Mouse (Mus musculus) NIH3T3 (cell line): ENCODE data around the gene Etnk2.
"Not testable (repeated sequence)": the region's sequence is repeated elsewhere in the genome, so short reads cannot be mapped to it uniquely, and the experiment has no call there.

Experiments
- DNase-seq: peaks from one replicate; pipeline ENCODE4 v3.0.0-alpha.2; 2012; ENCODE audit warnings: low read depth

The Etnk2 gene

GRCm38 (mm10) chr1:133363276-133364021, at the start of gene Etnk2:
Gene Etnk2 (plus strand): TSS chr1:133363572.
- no peak for DNase-seq

DNA sequence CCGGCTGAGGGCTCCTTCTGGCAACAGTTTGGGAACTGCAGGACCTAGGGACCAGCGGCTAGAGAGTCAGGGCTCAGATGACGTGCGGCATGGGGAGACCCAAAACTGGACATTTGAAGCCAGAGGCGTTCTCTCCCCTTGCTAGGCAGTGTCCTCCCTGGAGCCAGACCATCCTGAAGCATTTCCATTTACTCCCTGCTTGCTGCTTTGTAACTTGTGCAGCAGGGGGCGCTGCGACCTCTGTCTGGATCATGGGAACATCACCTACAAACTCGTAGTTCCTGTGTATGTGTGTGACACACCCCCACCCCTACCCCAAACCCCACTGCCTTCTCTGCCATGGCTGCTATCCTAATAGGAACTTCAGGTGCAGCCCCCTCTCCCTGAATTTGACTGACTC, 49.0 kb upstream of the Etnk2 start:
- peak; percentile 53 for DNase-seq

GRCm38 (mm10) chr1:133315775-133316174, 47.6 kb upstream of the Etnk2 start:
- DNase-seq = no peak

GRCm38 (mm10) chr1:133316577-133316976, 46.8 kb upstream of the Etnk2 start:
- no peak for DNase-seq

DNA sequence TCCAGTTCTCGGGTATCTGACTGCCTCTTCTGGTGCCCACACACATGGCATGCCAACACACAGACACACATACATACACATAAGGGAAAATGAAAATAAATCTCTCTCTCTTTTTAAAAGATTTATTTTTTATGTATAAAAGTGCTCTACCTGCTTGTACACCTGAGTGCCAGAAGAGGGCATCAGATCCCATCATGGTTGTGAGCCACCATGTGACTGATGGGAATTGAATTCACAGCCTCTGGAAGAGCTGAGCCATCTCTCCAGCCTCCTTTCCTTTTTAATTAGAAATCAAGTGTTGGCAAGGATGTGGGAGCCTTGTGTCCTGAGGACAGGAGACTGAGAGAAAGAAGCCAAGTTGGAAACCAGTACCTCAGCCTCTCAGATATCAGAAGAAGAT, 46.2 kb upstream of the Etnk2 start:
- no peak for DNase-seq

- no peak for DNase-seq
These were observed 42.0 kb upstream of the Etnk2 start, which contains the start of gene Kiss1 for GRCm38 (mm10) chr1:133321267-133321925. Gene Kiss1 (plus strand): TSS chr1:133321875.

DNA sequence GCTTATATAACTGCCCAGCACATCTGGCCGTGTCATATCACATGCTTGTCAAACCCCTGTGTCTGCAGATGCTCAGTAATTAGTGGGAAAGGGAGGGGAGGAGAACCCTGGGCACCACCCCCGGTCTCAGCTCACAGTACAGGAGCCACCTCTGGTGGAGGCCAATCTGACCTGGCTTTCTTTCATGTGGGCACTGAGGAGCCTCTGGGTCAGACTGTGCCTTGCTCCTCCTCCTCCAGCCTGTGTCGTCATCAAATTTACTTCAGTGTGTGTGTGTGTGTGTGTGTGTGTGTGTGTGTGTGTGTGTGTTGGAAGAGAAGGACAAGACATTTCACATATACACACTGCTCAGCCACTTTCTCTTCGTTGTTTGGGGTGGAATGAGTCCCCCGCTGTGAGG, 40.0 kb upstream of the Etnk2 start:
- no peak for DNase-seq

- no peak for DNase-seq
These were observed 37.4 kb upstream of the Etnk2 start for GRCm38 (mm10) chr1:133325951-133326350.

GRCm38 (mm10) chr1:133327094-133327493, 36.3 kb upstream of the Etnk2 start:
- no peak for DNase-seq

DNA sequence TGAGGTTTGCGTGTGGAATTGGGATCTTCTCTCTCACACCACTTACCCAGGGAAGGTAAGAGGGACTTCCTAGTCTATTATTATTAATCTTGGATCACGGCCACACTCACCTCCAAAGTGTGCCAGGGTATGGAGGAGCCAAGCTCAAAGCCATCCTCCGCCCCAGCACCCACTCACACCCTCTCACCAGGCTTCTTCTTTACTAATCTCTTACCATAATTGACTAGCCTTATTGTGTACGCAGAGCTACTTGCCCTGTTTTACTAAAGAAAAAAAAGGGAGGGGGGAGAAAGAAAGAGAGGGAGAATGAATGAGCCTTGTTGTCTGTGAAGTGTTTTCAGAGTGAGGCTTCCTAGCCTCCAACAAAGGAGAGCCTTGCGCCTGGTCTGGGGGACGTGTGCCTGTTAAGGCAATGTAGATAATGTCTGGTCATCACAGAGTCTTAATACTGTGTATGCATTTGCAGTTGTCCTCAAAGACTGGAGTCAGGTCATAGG, 35.0 kb upstream of the Etnk2 start:
- DNase-seq = no peak

DNA sequence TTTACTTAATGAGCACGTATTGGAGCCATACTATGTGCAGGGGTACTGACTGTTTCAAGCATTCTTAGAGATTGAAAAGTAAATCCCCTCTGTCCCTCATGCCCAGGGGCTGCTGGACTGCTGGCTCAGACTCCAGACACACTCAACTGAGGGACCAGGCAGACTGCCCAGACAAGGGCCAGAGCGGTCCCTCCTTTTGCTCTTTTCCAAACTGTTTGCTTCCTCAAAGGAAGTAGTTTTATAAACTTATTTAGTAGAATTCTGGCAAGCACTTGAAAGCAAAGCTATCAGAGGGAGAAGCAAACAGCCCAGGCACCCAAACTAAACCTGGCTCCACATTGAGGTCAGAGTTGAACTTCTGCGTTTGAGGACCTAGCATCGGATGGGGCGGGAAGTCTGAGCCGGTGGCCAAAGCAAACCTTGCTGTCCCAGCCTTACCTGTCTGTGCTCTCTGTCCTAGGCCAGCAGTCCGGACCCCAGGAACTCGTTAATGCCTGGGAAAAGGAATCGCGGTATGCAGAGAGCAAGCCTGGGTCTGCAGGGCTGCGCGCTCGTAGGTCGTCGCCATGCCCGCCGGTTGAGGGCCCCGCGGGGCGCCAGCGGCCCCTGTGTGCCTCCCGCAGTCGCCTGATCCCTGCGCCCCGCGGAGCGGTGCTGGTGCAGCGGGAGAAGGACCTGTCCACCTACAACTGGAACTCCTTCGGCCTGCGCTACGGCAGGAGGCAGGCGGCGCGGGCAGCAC, 34.3 kb upstream of the Etnk2 start:
- DNase-seq = no peak

GRCm38 (mm10) chr1:133329638-133329964, 33.8 kb upstream of the Etnk2 start:
- DNase-seq = no peak

DNA sequence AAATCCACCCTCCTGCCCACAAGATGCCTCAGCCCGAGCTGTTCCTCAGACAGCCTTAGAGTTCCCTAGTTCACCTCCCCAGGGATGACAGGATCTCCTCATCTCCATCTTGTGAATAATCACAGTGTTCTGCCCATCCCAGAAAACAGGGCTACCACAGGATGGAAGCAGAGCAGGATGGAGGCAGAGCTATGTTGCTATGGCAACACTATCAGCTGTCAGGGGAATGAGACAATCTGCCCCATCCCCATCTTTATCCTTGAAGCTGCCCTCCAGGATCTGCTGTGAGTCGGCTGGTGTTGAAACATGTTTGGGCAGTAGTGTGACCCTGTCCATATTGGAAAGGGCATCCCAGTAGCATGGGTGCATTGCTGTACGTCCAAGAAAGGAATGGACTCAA, 32.2 kb upstream of the Etnk2 start:
- DNase-seq = no peak

- no peak for DNase-seq
These were observed 30.5 kb upstream of the Etnk2 start for GRCm38 (mm10) chr1:133332656-133333430.

GRCm38 (mm10) chr1:133333937-133334336, 29.4 kb upstream of the Etnk2 start:
- no peak for DNase-seq

GRCm38 (mm10) chr1:133340403-133340802, 23.0 kb upstream of the Etnk2 start:
- not testable (repeated sequence) for DNase-seq

DNA sequence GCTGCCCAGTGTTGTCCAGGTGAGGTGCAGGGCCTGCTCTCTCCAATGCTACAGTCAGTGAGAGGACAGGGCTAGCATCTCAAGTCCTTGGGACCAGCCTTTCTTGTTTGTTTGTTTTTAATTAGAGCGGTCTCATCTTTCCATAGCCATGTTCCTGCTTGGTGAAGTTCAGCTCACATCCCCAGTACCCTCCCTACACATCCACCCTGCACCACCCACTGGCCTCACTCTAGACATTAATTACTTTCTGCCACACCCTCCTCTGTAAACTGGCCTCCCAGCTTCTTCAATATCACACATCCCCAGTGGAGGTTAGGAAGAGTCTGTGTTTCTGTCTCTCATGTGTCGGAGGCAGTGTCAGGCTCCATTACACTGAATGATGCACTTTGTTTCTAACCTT, 19.0 kb upstream of the Etnk2 start:
- no peak for DNase-seq

DNA sequence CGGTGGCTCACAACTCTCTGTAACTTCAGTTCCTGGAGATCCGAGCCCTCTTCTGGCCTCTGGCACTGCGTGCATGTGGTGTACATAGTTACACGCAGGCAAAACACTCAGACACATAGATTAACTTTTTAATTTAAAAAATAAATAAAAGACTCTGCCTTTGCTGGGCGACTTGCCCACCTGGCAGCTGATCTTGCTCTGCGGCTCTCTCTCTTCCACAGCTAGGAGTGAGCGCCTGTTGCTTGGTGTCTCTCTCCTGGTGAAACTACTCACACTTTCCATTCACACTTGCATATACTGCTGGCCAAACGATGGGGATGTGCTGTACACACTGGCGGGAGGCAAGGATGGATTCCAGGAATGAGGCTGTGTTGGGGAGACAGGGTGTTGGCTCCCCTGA, 16.8 kb upstream of the Etnk2 start:
- DNase-seq = no peak

DNA sequence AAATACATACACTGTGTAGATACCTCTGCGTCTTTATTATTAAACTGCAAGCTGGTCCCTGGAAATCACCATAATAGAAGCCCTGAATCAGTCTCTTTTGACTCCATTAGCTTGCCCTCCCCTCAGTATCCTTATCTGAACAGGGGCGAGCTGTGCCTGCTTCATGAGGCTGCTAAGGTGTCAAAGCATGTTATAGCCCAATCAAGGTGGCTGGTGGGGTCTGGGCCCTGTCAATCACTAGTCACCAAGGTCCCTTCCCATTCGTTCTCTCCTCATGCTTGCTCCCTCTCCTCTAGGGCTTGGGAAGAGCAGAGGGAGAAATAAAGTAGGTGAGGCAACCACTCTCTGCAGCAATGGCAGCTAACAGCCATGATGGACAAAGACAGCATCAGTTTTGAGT, 16.1 kb upstream of the Etnk2 start:
- no peak for DNase-seq

DNA sequence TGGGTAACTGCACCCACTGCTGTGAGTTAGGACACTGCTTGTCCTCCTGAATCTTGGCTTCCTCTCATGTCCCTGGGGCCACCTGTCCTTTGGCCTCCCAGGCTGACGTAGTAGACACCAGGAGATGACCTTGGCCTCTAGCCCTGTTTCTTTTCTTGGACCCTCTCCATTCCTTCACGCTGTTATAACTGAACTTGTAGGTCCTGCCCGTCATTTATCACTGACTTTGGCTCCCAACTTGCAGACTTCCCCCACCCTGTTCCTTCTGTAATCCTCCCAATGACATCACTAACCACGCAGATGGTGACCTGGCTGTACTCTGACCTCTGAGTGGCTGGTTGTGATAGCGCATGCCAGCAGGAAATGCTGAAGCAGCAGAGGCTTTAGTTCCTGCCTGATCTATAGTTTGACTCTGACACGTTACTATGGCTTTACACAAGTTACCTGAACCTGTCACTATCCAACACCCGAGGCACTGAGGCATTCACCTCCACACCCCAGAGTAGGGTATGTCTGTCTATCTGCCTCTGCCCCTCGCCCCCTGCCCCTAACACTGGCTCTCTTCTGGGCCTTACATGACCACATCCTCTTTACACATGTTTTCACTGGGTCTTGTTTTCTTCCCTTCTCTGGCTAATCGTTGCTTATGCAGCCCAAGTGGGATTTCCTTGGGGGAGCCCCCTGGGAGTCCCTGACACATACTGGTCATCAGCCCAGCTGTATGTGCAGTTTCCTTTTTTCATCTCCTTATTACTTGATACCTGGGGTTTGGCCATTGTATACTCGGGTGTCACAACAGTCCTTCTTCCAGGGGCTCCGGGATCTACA, 15.5 kb upstream of the Etnk2 start:
- DNase-seq = no peak

- DNase-seq = no peak
These were observed 13.2 kb upstream of the Etnk2 start, which contains the start of gene Ren1 for GRCm38 (mm10) chr1:133350210-133350609. Gene Ren1 (plus strand): TSS chr1:133350510.
